Mouse (Mus musculus): ENCODE data around the gene Rsph14. TPM values are rescaled to one million over a fixed set of nuclear protein-coding genes. Genes with fewer than 3 reads are reported as not detected.

Rsph14 gene
- polyA plus RNA-seq, 1 experiment from 2014 or later, result not detected

GRCm38 (mm10) chr10:74928276-74928675 lies 104.1 kb downstream of the Rsph14 start:
- Histone ChIP-seq H3K9me3 (replicated peaks; ENCODE audit: control insufficient read depth, low read length) (no peaks in the 10 kb centered on the region), H3K27me3 (ENCODE audit: control insufficient read depth, insufficient read depth, low read length) (no peaks in the 10 kb centered on the region), H3K36me3 (replicated peaks; ENCODE audit: control insufficient read depth, insufficient read depth, low read depth, low read length) (no peaks in the 10 kb centered on the region), H3K4me3 (ENCODE audit: low read depth, low read length) (no peak overlapping the region), H3K4me1 (ENCODE audit: control insufficient read depth, insufficient read depth, low read length) (no peaks in the 10 kb centered on the region), H3K27ac (replicated peaks; ENCODE audit: low read depth, low read length) (no peak overlapping the region), H3K9ac (replicated peaks; ENCODE audit: low read length) (no peak overlapping the region), H3K4me2 (ENCODE audit: low read depth, low read length) (no peak overlapping the region)
- ATAC-seq (replicated peaks; ENCODE audit: insufficient number of reproducible peaks, low FRiP score, low TSS enrichment, low read depth), result no peak
- DNase-seq (ENCODE audit: low spot score), result no peak
- 80% methylated on average over 7 of the region's 7 CpGs for whole genome bisulfite sequencing

GRCm38 (mm10) chr10:74925324-74925723 lies 107.1 kb downstream of the Rsph14 start:
- peak; percentile 69 for DNase-seq (ENCODE audit: low spot score)
- Histone ChIP-seq H3K9me3 (replicated peaks; ENCODE audit: control insufficient read depth, low read length) (no peaks in the 10 kb centered on the region), H3K27me3 (ENCODE audit: control insufficient read depth, insufficient read depth, low read length) (no peaks in the 10 kb centered on the region), H3K4me1 (ENCODE audit: control insufficient read depth, insufficient read depth, low read length) (no peaks in the 10 kb centered on the region), H3K27ac (replicated peaks; ENCODE audit: low read depth, low read length) (no peak overlapping the region), H3K9ac (replicated peaks; ENCODE audit: low read length) (no peak overlapping the region), H3K36me3 (replicated peaks; ENCODE audit: control insufficient read depth, insufficient read depth, low read depth, low read length) (no peaks in the 10 kb centered on the region), H3K4me3 (ENCODE audit: low read depth, low read length) (no peak overlapping the region), H3K4me2 (ENCODE audit: low read depth, low read length) (peak overlapping the region; percentile 24)
- no peak for ATAC-seq (replicated peaks; ENCODE audit: insufficient number of reproducible peaks, low FRiP score, low TSS enrichment, low read depth)
- 17% methylated on average over 21 of the region's 21 CpGs for WGBS

- ATAC-seq (replicated peaks; ENCODE audit: insufficient number of reproducible peaks, low FRiP score, low TSS enrichment, low read depth), result no peak
- no peak overlapping the region for H3K27ac ChIP-seq (replicated peaks; ENCODE audit: low read depth, low read length)
- WGBS, result 93% methylated on average over 14 of the region's 14 CpGs
- no peak for DNase-seq (ENCODE audit: low spot score)
- no peaks in the 10 kb centered on the region for H3K4me1 ChIP-seq (ENCODE audit: control insufficient read depth, insufficient read depth, low read length)
- no peak overlapping the region for H3K4me3 ChIP-seq (ENCODE audit: low read depth, low read length)
- no peaks in the 10 kb centered on the region for H3K27me3 ChIP-seq (ENCODE audit: control insufficient read depth, insufficient read depth, low read length)
- H3K9me3 ChIP-seq (replicated peaks; ENCODE audit: control insufficient read depth, low read length), result no peaks in the 10 kb centered on the region
- no peak overlapping the region for H3K4me2 ChIP-seq (ENCODE audit: low read depth, low read length)
- no peaks in the 10 kb centered on the region for H3K36me3 ChIP-seq (replicated peaks; ENCODE audit: control insufficient read depth, insufficient read depth, low read depth, low read length)
- H3K9ac ChIP-seq (replicated peaks; ENCODE audit: low read length), result no peak overlapping the region
Measured at GRCm38 (mm10) chr10:74924274-74924673, 108.1 kb downstream of the Rsph14 start.

- no peak overlapping the region for H3K27ac ChIP-seq (replicated peaks; ENCODE audit: low read depth, low read length)
- WGBS, result 70% methylated on average over 6 of the region's 6 CpGs
- H3K4me2 ChIP-seq (ENCODE audit: low read depth, low read length), result no peak overlapping the region
- H3K4me1 ChIP-seq (ENCODE audit: control insufficient read depth, insufficient read depth, low read length), result no peaks in the 10 kb centered on the region
- H3K9me3 ChIP-seq (replicated peaks; ENCODE audit: control insufficient read depth, low read length), result no peaks in the 10 kb centered on the region
- no peaks in the 10 kb centered on the region for H3K27me3 ChIP-seq (ENCODE audit: control insufficient read depth, insufficient read depth, low read length)
- no peak overlapping the region for H3K4me3 ChIP-seq (ENCODE audit: low read depth, low read length)
- no peaks in the 10 kb centered on the region for H3K36me3 ChIP-seq (replicated peaks; ENCODE audit: control insufficient read depth, insufficient read depth, low read depth, low read length)
- no peak overlapping the region for H3K9ac ChIP-seq (replicated peaks; ENCODE audit: low read length)
- ATAC-seq (replicated peaks; ENCODE audit: insufficient number of reproducible peaks, low FRiP score, low TSS enrichment, low read depth), result no peak
- no peak for DNase-seq (ENCODE audit: low spot score)
Measured at GRCm38 (mm10) chr10:74922763-74923162, 109.6 kb downstream of the Rsph14 start.

GRCm38 (mm10) chr10:74921614-74922013 lies 110.8 kb downstream of the Rsph14 start:
- ATAC-seq (replicated peaks; ENCODE audit: insufficient number of reproducible peaks, low FRiP score, low TSS enrichment, low read depth), result no peak
- no peaks in the 10 kb centered on the region for H3K4me1 ChIP-seq (ENCODE audit: control insufficient read depth, insufficient read depth, low read length)
- no peaks in the 10 kb centered on the region for H3K36me3 ChIP-seq (replicated peaks; ENCODE audit: control insufficient read depth, insufficient read depth, low read depth, low read length)
- no peaks in the 10 kb centered on the region for H3K27me3 ChIP-seq (ENCODE audit: control insufficient read depth, insufficient read depth, low read length)
- H3K9me3 ChIP-seq (replicated peaks; ENCODE audit: control insufficient read depth, low read length), result no peaks in the 10 kb centered on the region
- H3K4me2 ChIP-seq (ENCODE audit: low read depth, low read length), result no peak overlapping the region
- 87% methylated on average over 11 of the region's 11 CpGs for WGBS
- H3K4me3 ChIP-seq (ENCODE audit: low read depth, low read length), result no peak overlapping the region
- no peak overlapping the region for H3K27ac ChIP-seq (replicated peaks; ENCODE audit: low read depth, low read length)
- DNase-seq (ENCODE audit: low spot score), result no peak
- H3K9ac ChIP-seq (replicated peaks; ENCODE audit: low read length), result no peak overlapping the region

- DNase-seq (ENCODE audit: low spot score) (peak; percentile 49), ATAC-seq (replicated peaks; ENCODE audit: insufficient number of reproducible peaks, low FRiP score, low TSS enrichment, low read depth) (peak; percentile 40; the same call in 1 of the 2 replicates)
- Histone ChIP-seq H3K9ac (replicated peaks; ENCODE audit: low read length) (no peak overlapping the region), H3K4me2 (ENCODE audit: low read depth, low read length) (no peak overlapping the region), H3K27ac (replicated peaks; ENCODE audit: low read depth, low read length) (no peak overlapping the region), H3K36me3 (replicated peaks; ENCODE audit: control insufficient read depth, insufficient read depth, low read depth, low read length) (no peaks in the 10 kb centered on the region), H3K9me3 (replicated peaks; ENCODE audit: control insufficient read depth, low read length) (no peaks in the 10 kb centered on the region), H3K4me3 (ENCODE audit: low read depth, low read length) (no peak overlapping the region), H3K4me1 (ENCODE audit: control insufficient read depth, insufficient read depth, low read length) (no peaks in the 10 kb centered on the region), H3K27me3 (ENCODE audit: control insufficient read depth, insufficient read depth, low read length) (no peaks in the 10 kb centered on the region)
- WGBS, result 43% methylated on average over 17 of the region's 17 CpGs
Measured at GRCm38 (mm10) chr10:74920853-74921567, 111.4 kb downstream of the Rsph14 start.

GRCm38 (mm10) chr10:74919277-74919676 lies 113.1 kb downstream of the Rsph14 start:
- 29% methylated on average over 5 of the region's 5 CpGs for WGBS
- no peak for ATAC-seq (replicated peaks; ENCODE audit: insufficient number of reproducible peaks, low FRiP score, low TSS enrichment, low read depth)
- no peak overlapping the region for H3K27ac ChIP-seq (replicated peaks; ENCODE audit: low read depth, low read length)
- no peaks in the 10 kb centered on the region for H3K36me3 ChIP-seq (replicated peaks; ENCODE audit: control insufficient read depth, insufficient read depth, low read depth, low read length)
- no peaks in the 10 kb centered on the region for H3K27me3 ChIP-seq (ENCODE audit: control insufficient read depth, insufficient read depth, low read length)
- H3K4me2 ChIP-seq (ENCODE audit: low read depth, low read length), result no peak overlapping the region
- DNase-seq (ENCODE audit: low spot score), result no peak
- no peak overlapping the region for H3K4me3 ChIP-seq (ENCODE audit: low read depth, low read length)
- H3K9ac ChIP-seq (replicated peaks; ENCODE audit: low read length), result no peak overlapping the region
- no peaks in the 10 kb centered on the region for H3K4me1 ChIP-seq (ENCODE audit: control insufficient read depth, insufficient read depth, low read length)
- H3K9me3 ChIP-seq (replicated peaks; ENCODE audit: control insufficient read depth, low read length), result no peaks in the 10 kb centered on the region

GRCm38 (mm10) chr10:74908431-74908830 lies 124.0 kb downstream of the Rsph14 start:
- Histone ChIP-seq H3K36me3 (replicated peaks; ENCODE audit: control insufficient read depth, insufficient read depth, low read depth, low read length) (no peaks in the 10 kb centered on the region), H3K27me3 (ENCODE audit: control insufficient read depth, insufficient read depth, low read length) (no peaks in the 10 kb centered on the region), H3K4me2 (ENCODE audit: low read depth, low read length) (no peak overlapping the region), H3K9ac (replicated peaks; ENCODE audit: low read length) (no peak overlapping the region), H3K4me3 (ENCODE audit: low read depth, low read length) (no peak overlapping the region), H3K27ac (replicated peaks; ENCODE audit: low read depth, low read length) (no peak overlapping the region), H3K9me3 (replicated peaks; ENCODE audit: control insufficient read depth, low read length) (no peaks in the 10 kb centered on the region), H3K4me1 (ENCODE audit: control insufficient read depth, insufficient read depth, low read length) (no peaks in the 10 kb centered on the region)
- DNase-seq (ENCODE audit: low spot score) (no peak), ATAC-seq (replicated peaks; ENCODE audit: insufficient number of reproducible peaks, low FRiP score, low TSS enrichment, low read depth) (no peak)
- WGBS, result 78% methylated on average over 2 of the region's 2 CpGs

Data from embryonic facial prominence, embryonic 11.5 days (tissue).